Mouse (Mus musculus) CH12.LX (cell line): ENCODE results near the gene Mybph. TPM values are rescaled to one million over a fixed set of nuclear protein-coding genes. Genes with fewer than 3 reads are reported as not detected.

Experiments
- DNase-seq: peaks from one replicate; pipeline ENCODE4 v3.0.0-alpha.2; 2013; ENCODE audit errors: extremely low read depth
- H3K27ac ChIP-seq: 2 replicates; pipeline ENCODE4 v1.5.1; 2012; ENCODE audit warnings: low read depth, mild to moderate bottlenecking, control low read depth, moderate library complexity; ENCODE audit not compliant: insufficient read depth
- H3K27me3 ChIP-seq: replicated peaks from 2 replicates; pipeline ENCODE3; 2012; ENCODE audit warnings: inconsistent platforms
- H3K36me3 ChIP-seq, 2 experiments: replicated peaks in 1 of 2; 2 replicates each; pipeline versions ENCODE3 to v1.6.1; 2012; ENCODE audit warnings: inconsistent platforms in 1 of 2, low read length in 1 of 2, mild to moderate bottlenecking in 1 of 2, mixed read lengths in 1 of 2, moderate library complexity in 1 of 2; ENCODE audit not compliant: control insufficient read depth in 1 of 2, insufficient read depth in 1 of 2
- H3K4me1 ChIP-seq, 2 experiments: 2 replicates each; pipeline ENCODE4 v1.6.1; 2012; ENCODE audit warnings: inconsistent platforms in 1 of 2, moderate library complexity in 1 of 2; ENCODE audit not compliant: insufficient read depth in 2 of 2, control insufficient read depth in 1 of 2
- H3K4me2 ChIP-seq: 2 replicates; pipeline ENCODE4 v1.6.1; 2012; ENCODE audit warnings: low read depth, mild to moderate bottlenecking, control low read depth; ENCODE audit not compliant: poor library complexity, insufficient read depth, severe bottlenecking
- H3K4me3 ChIP-seq, 3 experiments: fragments of 150-350 bp in 1 of 3; sonication (generic) in 1 of 3; replicated peaks in 1 of 3; 2 replicates each; pipeline versions ENCODE3 to v1.5.1; 2011 to 2012; ENCODE audit warnings: low read depth in 2 of 3, low read length in 2 of 3, mild to moderate bottlenecking in 2 of 3, moderate library complexity in 2 of 3, control low read depth in 1 of 3, improper control_type of control experiment in 1 of 3, inconsistent platforms in 1 of 3, mixed read lengths in 1 of 3; ENCODE audit not compliant: poor library complexity in 1 of 3
- H3K79me2 ChIP-seq: replicated peaks from 2 replicates; pipeline ENCODE4 v1.6.1; 2012; ENCODE audit warnings: mild to moderate bottlenecking, moderate library complexity; ENCODE audit not compliant: control insufficient read depth, poor library complexity, insufficient read depth, severe bottlenecking; ENCODE audit errors: extremely low read depth
- H3K9ac ChIP-seq: 2 replicates; pipeline ENCODE4 v1.6.1; 2012; ENCODE audit warnings: low read depth, mild to moderate bottlenecking, control low read depth, moderate library complexity; ENCODE audit not compliant: insufficient read depth
- H3K9me3 ChIP-seq: replicated peaks from 2 replicates; pipeline ENCODE3; 2012; ENCODE audit warnings: low read length, inconsistent platforms, mixed read lengths
- BHLHE40 ChIP-seq: IDR thresholded peaks from 2 replicates; pipeline ENCODE4 v1.6.1; 2011; ENCODE audit warnings: mild to moderate bottlenecking, low read depth, low read length, improper control_type of control experiment
- E2F4 ChIP-seq: IDR thresholded peaks from 2 replicates; pipeline ENCODE4 v1.6.1; 2011; ENCODE audit warnings: low read depth, low read length, improper control_type of control experiment; ENCODE audit not compliant: insufficient replicate concordance
- ELF1 ChIP-seq: IDR thresholded peaks from 2 replicates; pipeline ENCODE4 v1.6.1; 2014; ENCODE audit warnings: low read depth, mild to moderate bottlenecking, inconsistent platforms, low read length, improper control_type of control experiment
- EP300 ChIP-seq: IDR thresholded peaks from 2 replicates; pipeline ENCODE4 v1.6.1; 2011; ENCODE audit warnings: low read length, improper control_type of control experiment
- ETS1 ChIP-seq: conservative IDR thresholded peaks from 2 replicates; pipeline ENCODE4 v1.6.1; 2012; ENCODE audit warnings: low read depth, mild to moderate bottlenecking, inconsistent platforms, low read length, improper control_type of control experiment, moderate library complexity
- IRF4 ChIP-seq: IDR thresholded peaks from 2 replicates; pipeline ENCODE4 v1.6.1; 2014; ENCODE audit warnings: low read depth, mild to moderate bottlenecking, inconsistent platforms, low read length, improper control_type of control experiment
- JUND ChIP-seq: conservative IDR thresholded peaks from 2 replicates; pipeline ENCODE4 v1.6.1; 2011; ENCODE audit warnings: low read depth, low read length, improper control_type of control experiment
- MEF2A ChIP-seq: IDR thresholded peaks from 2 replicates; pipeline ENCODE4 v1.6.1; 2014; ENCODE audit warnings: low read depth, mild to moderate bottlenecking, inconsistent platforms, low read length, improper control_type of control experiment, borderline replicate concordance
- PAX5 ChIP-seq: IDR thresholded peaks from 2 replicates; pipeline ENCODE4 v1.6.1; 2012; ENCODE audit warnings: low read length, inconsistent platforms, mixed read lengths
- POLR2A ChIP-seq: IDR thresholded peaks from 2 replicates; pipeline ENCODE4 v1.6.1; 2011; ENCODE audit warnings: low read depth, mild to moderate bottlenecking, improper control_type of control experiment, low read length
- RAD21 ChIP-seq: IDR thresholded peaks from 2 replicates; pipeline ENCODE4 v1.6.1; 2011; ENCODE audit warnings: low read depth, mild to moderate bottlenecking, low read length, improper control_type of control experiment, moderate library complexity
- TCF12 ChIP-seq: IDR thresholded peaks from 2 replicates; pipeline ENCODE4 v1.6.1; 2014; ENCODE audit warnings: low read depth, mild to moderate bottlenecking, inconsistent platforms, low read length, improper control_type of control experiment
- USF2 ChIP-seq: conservative IDR thresholded peaks from 2 replicates; pipeline ENCODE4 v1.6.1; 2011; ENCODE audit warnings: low read depth, low read length, improper control_type of control experiment
- ZKSCAN1 ChIP-seq: IDR thresholded peaks from 2 replicates; pipeline ENCODE4 v1.6.1; 2012; ENCODE audit warnings: low read depth, inconsistent platforms, low read length, improper control_type of control experiment, borderline replicate concordance
- ZNF384 ChIP-seq: IDR thresholded peaks from 2 replicates; pipeline ENCODE4 v1.6.1; 2012; ENCODE audit warnings: low read depth, low read length, improper control_type of control experiment, inconsistent platforms
- dilution Hi-C: fragments of 300-500 bp; cut with MboI; formaldehyde crosslinking; loops from 2 replicates; pipeline ENCODE4 v1.14.3; 2020; ENCODE audit warnings: low sequenced_read_pairs; ENCODE audit not compliant: extremely low pct_unique_long_range_greater_than_20kb, extremely low pct_ligation_motif_present
- in situ Hi-C: fragments of 300-500 bp; cut with MboI; formaldehyde crosslinking; loops from 3 replicates; pipeline ENCODE4 v1.14.3; 2019; ENCODE audit warnings: low sequenced_read_pairs, low pct_ligation_motif_present, low pct_unique_long_range_greater_than_20kb, mixed read lengths
- polyA plus RNA-seq: library from polyadenylated mRNA; unstranded; fragments of >175 nt; gene quantifications from 2 replicates; pipeline ENCODE4 v1.2.1, GENCODE M21; 2012; ENCODE audit warnings: low read depth; ENCODE audit not compliant: insufficient read length
- total RNA-seq, 2 experiments: library from RNA; depleted of rRNA; stranded (reverse); fragments of 300-350 nt in 1 of 2; fragments of >200 nt in 1 of 2; gene quantifications; 2 replicates each; pipeline ENCODE4 v1.2.3; 2012 to 2014

The Mybph gene
- total and polyA plus RNA-seq, 3 experiments = 0.25 to 3.0 (median 0.51) TPM

DNA sequence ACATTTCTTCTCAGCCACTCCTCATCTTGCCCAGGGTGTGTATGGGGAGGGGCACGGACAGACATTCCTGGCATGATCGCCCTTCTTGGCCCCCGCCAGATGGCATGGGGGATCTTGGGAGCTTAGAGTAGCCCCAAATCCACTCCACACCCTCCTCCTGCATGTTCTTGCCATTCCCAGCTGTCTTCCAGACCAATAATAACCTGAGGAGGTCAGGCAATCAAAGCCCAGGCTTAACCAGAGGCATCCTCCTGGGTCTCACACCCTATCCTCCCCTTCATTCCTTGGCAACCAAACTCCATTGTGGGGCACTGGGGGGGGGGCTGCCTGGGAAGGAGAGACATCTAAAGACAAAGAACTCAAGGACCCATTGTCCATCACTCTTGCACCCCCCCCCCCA, 32.8 kb upstream of the Mybph start:
- Histone ChIP-seq H3K79me2 (no peaks in the 10 kb centered on the region), H3K9ac (no peak overlapping the region), H3K4me1 (no peaks in the 10 kb centered on the region), H3K4me3 (no peak overlapping the region), H3K4me2 (no peak overlapping the region), H3K27me3 (no peaks in the 10 kb centered on the region), H3K27ac (no peak overlapping the region), H3K36me3 (no peaks in the 10 kb centered on the region), H3K9me3 (peaks cover 2% of the 10 kb centered on the region)
- no peak for DNase-seq
- in situ Hi-C loops (no loop called here), dilution Hi-C loops (no loop called here)
- no peak for TF ChIP-seq IRF4
- TF ChIP-seq POLR2A = no peak
- no peak for TF ChIP-seq BHLHE40
- TF ChIP-seq ETS1 = no peak
- no peak for TF ChIP-seq E2F4
- no peak for TF ChIP-seq JUND
- TF ChIP-seq EP300 = no peak
- TF ChIP-seq ELF1 = no peak

DNA sequence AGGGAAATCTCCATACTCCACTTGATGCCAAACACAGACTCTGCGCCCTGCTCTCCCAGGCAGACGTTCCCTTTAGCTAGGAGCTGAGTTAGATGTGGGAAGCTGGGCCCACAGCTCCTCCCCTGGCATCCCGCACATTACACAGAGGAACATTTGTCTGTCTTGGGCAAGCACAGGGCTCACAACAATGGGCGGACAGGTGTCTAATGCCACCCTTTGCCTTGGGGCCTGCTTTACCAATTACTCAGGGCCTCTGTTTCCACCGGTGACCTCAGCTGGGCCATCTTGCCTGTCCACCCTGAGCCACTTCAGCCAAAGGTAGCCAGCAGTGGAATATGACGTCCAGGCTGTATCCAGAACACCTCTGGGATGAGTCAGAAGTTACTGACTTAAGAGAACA, 31.8 kb upstream of the Mybph start:
- Histone ChIP-seq H3K36me3 (no peaks in the 10 kb centered on the region), H3K27ac (no peak overlapping the region), H3K79me2 (no peaks in the 10 kb centered on the region), H3K4me3 (no peak overlapping the region), H3K27me3 (no peaks in the 10 kb centered on the region), H3K9ac (no peak overlapping the region), H3K4me2 (no peak overlapping the region), H3K4me1 (no peaks in the 10 kb centered on the region), H3K9me3 (peaks cover 2% of the 10 kb centered on the region)
- no peak for TF ChIP-seq TCF12
- TF ChIP-seq RAD21 = no peak
- no peak for TF ChIP-seq USF2
- TF ChIP-seq E2F4 = no peak
- no peak for TF ChIP-seq PAX5
- TF ChIP-seq ZKSCAN1 = no peak
- no peak for DNase-seq
- in situ Hi-C loops (no loop called here), dilution Hi-C loops (no loop called here)

DNA sequence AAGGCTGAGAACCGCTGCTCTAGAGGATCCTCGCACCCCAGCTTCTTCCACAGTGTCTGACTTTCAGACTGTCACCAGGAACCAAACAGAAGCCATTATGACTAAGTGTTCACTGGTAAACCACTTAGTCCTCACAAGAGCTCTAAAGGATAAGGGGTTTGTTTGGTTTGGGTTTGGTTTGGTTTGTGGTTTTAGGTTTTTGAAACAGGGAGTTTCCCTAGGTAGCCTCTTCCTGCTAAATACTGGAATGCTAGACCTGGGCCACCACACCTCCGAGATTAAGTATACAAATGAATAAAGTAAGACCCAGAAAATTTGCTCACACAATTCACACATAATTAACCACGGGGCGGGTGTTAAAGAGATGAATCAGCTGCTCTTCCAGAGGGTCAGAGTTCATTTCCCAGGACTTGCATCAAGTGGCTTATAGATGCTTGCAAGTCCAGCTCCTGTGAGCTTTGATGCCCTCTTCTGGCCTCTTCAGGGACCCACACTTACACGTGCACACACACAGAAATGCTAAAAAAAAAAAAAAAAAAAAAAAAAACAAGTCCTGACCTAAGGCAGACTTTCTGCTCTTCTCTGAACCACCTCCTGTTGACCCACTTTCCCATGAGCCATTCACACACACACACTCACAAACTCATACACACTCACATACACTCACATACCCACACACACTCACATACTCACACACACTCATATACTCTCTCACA, 30.6 kb upstream of the Mybph start:
- no peaks in the 10 kb centered on the region for H3K36me3 ChIP-seq
- H3K4me1 ChIP-seq = no peaks in the 10 kb centered on the region
- DNase-seq = no peak
- dilution Hi-C loops = no loop called here
- H3K9me3 ChIP-seq = peaks cover 2% of the 10 kb centered on the region
- H3K27me3 ChIP-seq = no peaks in the 10 kb centered on the region
- in situ Hi-C loops = no loop called here
- no peak overlapping the region for H3K9ac ChIP-seq
- TF ChIP-seq EP300 (no peak), MEF2A (no peak), ETS1 (no peak), E2F4 (no peak), ZNF384 (peak; percentile 59)
- no peak overlapping the region for H3K4me3 ChIP-seq
- H3K79me2 ChIP-seq = no peaks in the 10 kb centered on the region
- no peak overlapping the region for H3K27ac ChIP-seq
- no peak overlapping the region for H3K4me2 ChIP-seq
